Mouse (Mus musculus) left cerebral cortex, postnatal 14 days (tissue): ENCODE results near the gene Morc2a. TPM values are rescaled to one million over a fixed set of nuclear protein-coding genes. Genes with fewer than 3 reads are reported as not detected.

Source experiments
- DNase-seq, 2 experiments: peaks; one replicate each; pipeline ENCODE4 v3.0.0; 2021 to 2022; ENCODE audit warnings: low spot score in 2 of 2, mixed read lengths in 1 of 2
- intact Hi-C: fragments of 180-260 bp; cut with DNase I; formaldehyde crosslinking; loops from one replicate; pipeline ENCODE4 v1.15.1; 2025
- total RNA-seq, 2 experiments: library from RNA; stranded (reverse); gene quantifications; 2 replicates each; pipeline ENCODE4 v1.2.3; 2021

Gene Morc2a
- total RNA-seq, 2 experiments from 2014 or later: 35.9 to 38.5 TPM

DNA sequence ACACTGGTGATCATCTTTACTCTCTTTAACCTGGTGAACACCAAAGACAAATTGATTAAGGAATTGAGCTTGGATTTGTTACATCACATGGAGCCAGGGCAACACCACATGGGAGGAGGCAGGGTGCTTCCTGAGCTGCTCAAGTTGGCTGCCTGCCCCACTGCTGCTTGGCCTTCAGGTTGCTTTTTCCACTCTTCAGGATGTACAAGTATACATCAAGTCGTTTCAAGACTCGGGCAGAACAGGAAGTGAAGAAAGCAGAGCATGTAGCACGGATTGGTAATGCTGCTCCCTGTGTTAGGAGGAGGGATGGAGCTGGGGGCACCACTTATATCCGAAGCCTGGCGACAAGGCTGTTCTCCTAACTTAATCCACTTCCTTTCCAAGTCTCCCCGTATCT is 28.2 kb downstream of the Morc2a start:
- intact Hi-C loops: no loop called here
- no peak for DNase-seq

DNA sequence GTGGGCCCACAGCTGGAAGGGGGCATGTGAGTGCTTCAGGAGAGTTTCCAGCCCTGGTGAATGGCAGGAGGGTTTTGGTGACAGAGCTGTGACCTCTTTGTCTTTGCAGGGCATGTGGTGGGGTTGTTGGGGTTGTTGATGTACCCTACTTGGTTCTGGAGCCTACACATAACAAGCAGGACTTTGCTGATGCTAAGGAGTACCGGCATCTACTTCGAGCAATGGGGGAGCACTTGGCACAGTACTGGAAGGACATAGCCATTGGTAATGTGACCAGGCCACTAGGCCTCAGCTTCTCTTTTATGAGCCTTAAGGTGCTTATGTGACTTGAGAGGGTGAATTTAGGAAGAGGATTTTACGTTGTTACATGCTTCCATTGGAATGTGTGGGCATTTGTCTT is 30.8 kb downstream of the Morc2a start:
- DNase-seq: no peak
- intact Hi-C loops: no loop called here

DNA sequence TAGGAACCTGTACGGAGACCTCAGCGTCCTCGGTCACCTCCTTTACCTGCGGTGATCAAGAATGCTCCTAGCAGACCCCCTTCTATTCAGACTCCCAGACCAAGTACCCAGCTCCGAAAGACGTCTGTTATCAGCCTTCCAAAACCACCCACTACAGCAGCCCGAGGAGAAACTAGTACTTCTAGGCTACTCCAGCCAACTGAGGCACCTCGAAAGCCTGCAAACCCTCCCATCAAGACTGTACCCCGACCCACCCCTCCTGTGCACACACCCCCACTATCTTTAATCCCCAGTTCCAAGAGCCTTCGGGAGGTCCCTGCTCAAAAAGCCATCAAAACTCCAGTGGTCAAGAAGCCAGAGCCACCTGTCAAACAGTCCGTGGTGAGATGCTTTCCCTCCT is 34.7 kb downstream of the Morc2a start:
- intact Hi-C loops: no loop called here
- DNase-seq: no peak

DNA sequence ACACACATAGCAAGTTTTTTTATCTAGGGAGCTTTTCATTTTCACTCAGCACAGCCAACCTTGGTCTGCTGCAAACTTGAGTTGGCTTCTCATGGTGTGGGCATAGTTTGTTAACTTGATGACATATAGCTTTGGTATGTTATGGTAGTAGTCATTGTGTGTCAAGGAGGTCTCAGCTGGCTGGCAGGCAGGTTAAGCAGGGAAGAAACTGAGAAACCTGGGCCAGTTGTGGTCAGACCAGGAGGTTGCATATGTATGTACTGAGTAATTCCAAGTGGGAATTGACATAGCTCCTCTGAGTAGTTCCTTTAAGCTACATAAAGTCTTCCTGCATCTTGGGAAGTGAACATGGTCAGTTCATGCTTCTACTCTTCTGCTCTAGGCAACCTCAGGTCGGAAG is 35.2 kb downstream of the Morc2a start:
- DNase-seq: no peak
- intact Hi-C loops: no loop called here

DNA sequence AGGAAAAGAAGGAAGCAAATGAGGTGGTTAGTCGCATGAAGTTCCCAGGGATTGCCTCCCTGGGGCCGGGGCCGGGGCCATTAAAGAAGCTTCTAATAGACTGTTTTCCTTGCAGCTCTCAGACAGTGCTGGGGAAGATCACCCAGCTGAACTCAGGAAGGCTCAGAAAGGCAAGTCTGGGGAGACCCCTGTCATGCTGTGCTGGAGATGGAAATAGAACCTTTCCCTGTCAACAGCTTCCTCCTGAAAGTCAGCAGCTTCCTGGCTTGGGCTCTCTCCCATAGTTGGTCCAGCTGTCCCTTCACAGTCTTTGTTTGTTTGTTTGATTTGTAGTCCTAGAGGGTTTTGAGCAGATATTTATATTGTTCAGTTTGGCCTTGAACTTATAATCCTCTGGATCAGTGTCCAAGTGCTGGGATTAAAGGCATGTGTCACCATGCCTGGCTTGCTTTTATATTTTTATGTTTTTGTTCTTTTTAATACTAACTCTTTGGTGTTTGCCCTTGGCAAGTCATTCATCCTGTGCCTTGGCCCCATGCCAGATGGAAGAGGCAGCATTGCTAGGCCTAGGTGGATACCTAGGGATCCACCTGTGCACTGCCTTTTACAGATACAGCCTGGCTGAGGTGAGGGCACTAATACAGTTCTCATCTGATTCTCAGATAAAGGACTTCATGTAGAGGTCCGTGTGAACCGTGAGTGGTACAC is 35.9 kb downstream of the Morc2a start:
- intact Hi-C loops: loop anchor here (5.0 kb wide), 1 partner anchor 148 kb away; no protein-coding TSS in a partner anchor
- no peak for DNase-seq

DNA sequence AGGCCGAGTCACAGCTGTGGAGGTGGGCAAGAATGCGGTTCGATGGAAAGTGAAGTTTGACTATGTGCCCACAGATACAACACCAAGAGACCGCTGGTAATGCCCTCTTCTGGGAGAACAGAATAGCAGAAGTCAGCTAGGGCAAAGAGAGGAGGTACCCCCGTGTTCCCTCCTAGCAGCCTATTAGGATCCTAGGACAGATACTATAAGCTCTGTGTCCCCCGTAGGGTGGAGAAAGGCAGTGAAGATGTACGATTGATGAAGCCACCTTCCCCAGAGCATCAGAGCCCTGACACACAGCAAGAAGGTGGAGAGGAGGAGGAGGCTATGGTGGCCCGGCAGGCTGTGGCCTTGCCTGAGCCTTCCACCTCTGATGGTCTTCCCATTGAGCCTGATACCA is 36.4 kb downstream of the Morc2a start:
- DNase-seq: no peak
- intact Hi-C loops: loop anchor here (5.0 kb wide), 1 partner anchor 148 kb away; no protein-coding TSS in a partner anchor

DNA sequence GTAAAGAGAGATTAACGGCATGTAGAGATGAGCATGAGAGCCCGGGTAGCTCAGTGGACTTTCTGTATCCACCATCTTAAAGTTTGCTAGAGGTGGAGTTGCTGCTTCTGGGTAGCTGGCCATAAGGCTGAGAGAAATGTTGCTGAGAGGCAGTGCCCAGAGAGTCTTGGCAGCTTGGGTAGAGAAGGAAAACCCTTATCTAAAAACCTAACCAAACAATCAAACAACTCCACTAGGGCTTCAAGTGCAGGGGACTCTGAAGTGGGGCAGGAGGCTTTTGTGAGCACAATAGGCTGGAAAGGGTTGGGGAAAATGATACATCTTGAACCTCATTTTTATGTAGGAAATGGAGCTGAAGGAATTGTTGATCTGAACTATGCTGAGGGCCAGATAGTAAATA is 37.3 kb downstream of the Morc2a start:
- intact Hi-C loops: loop anchor here (5.0 kb wide), 1 partner anchor 149 kb away; no protein-coding TSS in a partner anchor
- no peak for DNase-seq

DNA sequence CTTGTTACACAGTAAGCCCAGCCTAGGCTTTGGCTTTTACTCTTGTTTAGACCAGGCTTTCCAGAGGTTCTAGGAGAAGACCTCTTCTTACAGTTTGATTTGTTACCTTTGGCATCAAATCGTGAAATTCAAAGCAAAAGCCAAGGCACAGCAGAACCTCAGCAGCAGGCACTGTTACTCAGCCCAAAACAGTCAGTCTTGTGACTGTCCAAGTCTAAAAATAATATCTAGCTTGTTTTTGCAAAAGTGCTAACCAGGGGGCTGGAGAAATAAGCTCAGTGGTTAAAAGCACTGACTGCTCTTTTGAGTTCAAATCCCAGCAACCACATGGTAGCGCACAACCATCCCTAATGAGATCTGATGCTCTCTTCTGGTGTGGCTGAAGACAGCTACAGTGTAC is 37.9 kb downstream of the Morc2a start:
- intact Hi-C loops: loop anchor here (5.0 kb wide), 1 partner anchor 150 kb away; no protein-coding TSS in a partner anchor
- no peak for DNase-seq

DNA sequence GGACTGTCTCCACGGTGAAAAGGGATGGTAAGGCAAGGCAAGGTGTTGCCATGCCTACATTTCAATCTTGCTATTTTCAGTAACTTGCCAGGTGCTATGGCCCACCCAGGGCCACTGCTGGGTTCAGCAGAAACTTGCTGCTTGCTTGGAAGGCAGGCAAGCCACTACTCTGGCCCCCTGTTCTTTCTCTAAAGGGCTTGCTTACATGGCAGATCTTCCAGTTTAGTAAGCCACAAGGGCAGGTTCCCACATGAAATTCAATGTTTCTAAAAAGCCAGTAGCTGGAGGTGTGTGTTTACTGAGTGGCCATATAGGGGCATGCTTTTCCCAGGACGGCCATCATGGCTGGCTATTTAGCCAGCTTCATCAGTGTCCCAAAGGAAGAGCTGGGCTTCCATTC is 42.8 kb downstream of the Morc2a start:
- DNase-seq: no peak
- intact Hi-C loops: loop anchor here (10.0 kb wide), 1 partner anchor 233 kb away; no protein-coding TSS in a partner anchor

DNA sequence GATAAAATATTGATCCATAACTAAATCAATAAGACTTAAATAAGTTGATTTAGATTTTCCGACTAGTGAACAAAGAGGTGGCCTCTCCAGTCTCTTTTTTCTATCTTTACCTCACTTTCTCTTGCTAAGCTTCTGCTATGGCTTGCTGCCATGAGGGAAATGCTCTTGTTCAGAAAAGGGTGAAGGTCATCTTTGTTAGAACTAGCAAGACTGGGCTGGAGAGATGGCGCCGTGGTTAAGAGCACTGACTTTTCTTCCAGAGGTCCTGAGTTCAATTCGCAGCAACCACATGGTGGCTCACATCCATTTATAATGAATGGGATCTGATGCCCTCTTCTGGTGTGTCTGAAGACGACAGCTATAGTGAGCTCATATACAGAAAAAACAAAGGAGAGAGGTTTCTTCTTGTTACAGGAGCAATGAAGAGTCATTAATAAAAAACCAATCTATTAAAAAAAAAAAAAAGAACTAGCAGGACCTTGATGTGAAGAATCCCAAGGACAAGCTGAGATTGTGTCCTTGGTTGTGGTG is 47.2 kb downstream of the Morc2a start:
- intact Hi-C loops: loop anchor here (10.0 kb wide), 1 partner anchor 229 kb away; no protein-coding TSS in a partner anchor
- no peak for DNase-seq

DNA sequence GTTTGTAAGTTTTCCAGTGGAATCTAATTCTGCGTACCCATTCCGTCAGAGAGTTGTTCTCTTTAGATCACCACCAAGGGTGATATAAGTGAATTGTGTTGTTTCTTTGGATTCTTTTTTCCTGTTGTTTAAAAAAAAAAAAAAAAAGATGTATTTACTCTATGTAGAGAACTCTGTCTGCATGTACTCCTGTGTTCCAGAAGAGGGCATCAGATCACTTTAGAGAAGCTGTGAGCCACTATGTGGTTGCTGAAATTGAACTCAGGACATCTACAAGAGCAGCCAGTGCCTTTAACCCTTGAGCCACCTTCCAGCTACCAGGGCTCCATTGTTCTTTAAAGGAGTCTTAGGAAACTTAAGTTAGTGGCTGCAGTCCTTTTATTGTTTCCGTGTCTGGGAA is 48.5 kb downstream of the Morc2a start:
- intact Hi-C loops: loop anchor here (10.0 kb wide), 1 partner anchor 227 kb away; no protein-coding TSS in a partner anchor
- DNase-seq: no peak

DNA sequence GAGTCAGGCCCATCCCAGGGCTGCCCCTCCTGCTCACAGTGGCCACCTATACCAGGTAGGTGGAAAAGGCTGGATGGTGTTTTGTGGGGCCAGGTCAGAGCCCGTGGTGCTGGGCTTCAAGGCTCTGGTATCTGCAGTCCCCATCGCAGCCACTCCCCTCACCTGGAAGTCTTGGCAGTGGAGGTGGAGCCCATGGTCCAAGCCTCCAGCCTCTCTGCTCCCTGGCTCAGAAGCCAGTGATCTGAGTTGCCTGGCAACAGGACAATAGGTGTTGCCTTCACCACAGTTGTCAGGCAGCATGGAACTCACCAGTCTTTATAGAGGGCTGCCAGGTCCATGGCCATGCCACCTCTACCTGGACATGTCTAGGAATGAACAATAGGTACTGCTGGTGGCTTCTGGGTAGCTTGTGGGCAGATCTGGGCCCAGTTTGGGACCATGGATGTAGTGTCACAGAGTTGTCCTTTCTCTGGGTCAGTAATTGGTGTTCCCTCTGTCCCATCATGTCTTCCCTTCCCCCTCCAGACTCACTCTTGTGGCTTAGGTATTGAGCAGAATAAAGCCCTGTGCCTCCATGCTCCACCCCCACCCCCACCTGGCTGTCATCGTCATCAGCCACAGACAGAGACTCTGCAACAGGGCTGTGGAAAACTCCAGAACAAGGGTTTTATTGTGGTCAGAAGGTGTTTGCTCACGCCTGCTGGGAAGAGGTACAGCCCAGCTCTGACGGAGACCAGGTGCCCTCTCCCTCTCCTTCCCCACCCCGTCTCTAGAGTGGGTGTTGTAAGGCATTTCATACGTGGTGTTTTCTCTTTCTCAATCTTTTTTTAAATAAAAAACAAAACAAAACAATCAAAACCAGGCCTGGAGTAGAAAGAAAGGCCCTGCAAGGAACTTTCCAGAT is 54.4 kb downstream of the Morc2a start:
- DNase-seq: no peak
- intact Hi-C loops: no loop called here

DNA sequence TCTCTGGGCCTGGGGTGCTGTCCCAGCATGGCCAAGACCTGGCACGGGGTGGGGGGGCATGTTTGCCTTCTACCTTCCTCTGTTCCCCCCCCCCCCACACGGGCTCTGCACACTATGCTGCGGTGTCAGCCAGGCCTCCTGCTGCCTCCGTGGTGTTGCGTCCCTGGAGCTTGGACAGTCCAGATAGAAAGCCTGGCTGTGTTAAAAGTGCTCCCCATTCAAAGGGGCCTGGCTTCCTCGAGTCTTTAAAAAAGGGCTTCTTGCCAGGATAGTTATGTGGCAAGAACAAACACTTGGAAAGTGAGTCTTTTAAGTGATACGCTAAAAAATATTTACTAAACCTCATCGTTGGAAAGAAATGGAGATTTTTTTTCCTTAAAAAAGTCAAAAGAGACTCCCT is 55.4 kb downstream of the Morc2a start:
- no peak for DNase-seq
- intact Hi-C loops: no loop called here

DNA sequence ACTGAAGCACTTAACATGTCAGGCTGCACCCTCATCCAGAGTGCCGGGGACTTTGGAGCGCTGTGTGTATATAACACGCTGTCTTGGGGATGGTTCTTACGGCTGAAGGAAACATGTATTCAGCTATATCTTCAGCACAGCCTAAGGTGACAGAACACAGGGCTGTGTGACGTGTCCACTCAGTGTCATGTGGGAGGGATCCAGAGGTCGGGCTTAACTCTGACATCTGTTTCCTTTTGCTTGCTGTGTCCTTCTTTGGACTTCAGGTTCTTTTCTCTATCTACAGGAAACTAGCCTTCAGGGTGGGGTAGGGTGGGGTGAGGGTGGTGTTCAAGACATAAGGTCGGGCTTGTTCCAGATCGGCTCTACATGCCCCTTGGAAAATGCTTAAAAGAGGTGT is 58.1 kb downstream of the Morc2a start:
- intact Hi-C loops: no loop called here
- no peak for DNase-seq

DNA sequence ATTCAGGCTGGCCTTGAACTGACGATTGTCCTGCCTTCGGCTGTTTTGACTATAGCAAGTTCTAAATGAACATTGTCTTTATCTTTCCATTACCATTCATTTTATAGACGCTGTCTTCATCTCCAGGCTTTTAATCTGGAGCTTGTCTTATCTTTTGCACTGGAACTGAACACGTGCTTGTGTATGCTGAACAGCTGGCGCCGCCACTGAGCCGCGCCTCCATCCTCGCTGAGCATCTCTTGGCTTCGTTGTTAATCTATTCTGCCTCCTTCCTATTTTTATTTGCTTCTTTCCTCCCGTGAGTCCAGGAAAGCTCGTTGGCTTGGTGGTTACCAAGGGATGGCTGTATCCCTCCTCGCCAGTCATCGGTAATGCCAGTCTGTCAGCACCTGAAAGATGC is 61.2 kb downstream of the Morc2a start:
- peak in 1 of 2 experiments; percentile 33 for DNase-seq
- intact Hi-C loops: loop anchor here (5.0 kb wide), 1 partner anchor 77 kb away; no protein-coding TSS in a partner anchor

DNA sequence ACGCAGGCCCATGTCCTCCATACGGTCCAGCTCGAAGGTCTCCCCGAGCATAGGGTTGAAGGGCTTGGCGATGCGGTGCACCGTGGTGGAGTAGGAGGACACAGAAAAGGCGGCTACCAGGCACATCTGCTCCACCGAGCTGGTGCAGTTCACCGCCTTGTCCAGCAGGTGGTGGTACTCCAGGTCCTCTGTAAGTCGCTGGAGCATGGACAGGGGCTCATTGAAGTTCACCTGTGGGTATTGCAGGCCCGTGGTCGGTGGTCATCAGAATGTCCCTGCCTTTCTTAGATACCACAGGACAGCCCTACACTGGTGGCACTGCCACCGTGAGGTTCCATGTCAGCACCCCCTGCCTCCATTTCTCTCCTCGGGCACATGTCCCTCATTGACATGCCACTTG is 65.5 kb downstream of the Morc2a start:
- DNase-seq: peak; percentile 70 to 79
- intact Hi-C loops: loop anchor here (5.0 kb wide), 1 partner anchor 73 kb away; no protein-coding TSS in a partner anchor

DNA sequence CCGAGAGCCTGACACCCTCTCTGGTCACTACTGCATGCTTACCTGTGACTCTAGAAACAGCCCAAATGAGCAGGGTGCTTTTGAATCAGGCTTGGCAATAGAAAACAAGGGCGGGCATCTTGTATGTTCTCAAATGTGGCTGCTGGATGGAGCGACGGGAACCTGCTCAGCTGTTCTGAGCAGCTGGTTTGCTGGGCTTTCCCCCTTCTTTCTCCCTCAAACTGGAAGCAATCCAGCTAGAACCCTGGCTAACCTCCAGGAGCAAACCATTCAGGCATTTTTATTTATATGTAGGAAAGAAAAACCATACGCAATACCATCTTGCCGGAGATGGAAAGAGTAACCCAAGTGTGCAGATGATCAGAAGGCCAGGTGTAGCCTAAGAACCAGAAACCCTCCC is 67.7 kb downstream of the Morc2a start:
- intact Hi-C loops: no loop called here

DNA sequence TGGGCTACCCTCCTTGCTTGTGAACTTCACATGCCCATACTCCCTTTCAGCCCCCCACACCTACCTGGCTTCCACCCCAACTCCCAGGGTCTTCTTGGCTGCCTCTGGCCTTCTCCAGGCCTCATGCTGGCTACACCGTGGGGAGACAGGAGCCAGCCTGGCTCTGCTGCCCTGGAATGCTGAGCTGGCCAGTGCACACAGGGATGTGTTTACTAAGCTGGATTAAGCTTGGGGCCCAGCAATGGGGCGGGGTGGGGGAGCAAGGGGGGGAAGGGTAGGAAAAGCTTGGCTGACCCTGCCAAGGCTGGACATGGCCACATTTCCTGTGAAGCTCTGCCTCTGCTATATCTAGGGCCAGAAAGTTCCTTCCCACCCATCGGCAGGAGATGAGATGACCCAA is 73.0 kb downstream of the Morc2a start:
- intact Hi-C loops: no loop called here
- no peak for DNase-seq

More for the DNA sequence above, 67.7 kb downstream of the Morc2a start:
- DNase-seq: peak; percentile 41 to 44

DNA sequence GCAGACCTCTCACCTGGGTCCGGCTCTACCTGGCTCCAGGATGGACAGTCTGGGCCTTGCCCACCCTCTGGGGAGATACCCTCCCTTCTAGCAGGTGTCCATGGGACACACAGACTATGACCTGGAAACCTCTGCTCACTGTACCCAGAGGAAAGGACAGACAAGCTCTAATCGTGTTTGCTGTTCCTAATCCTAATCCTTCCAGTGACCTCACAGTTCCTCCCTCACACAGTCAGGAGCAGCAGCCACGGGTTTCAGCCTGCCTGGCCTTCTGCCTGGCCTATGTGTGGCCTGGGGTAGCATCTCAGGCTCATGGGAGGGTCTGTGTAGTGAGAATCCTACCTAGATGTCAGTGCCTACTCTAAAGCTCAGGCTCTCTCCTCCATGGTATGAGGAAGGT is 73.9 kb downstream of the Morc2a start:
- intact Hi-C loops: no loop called here
- DNase-seq: no peak

DNA sequence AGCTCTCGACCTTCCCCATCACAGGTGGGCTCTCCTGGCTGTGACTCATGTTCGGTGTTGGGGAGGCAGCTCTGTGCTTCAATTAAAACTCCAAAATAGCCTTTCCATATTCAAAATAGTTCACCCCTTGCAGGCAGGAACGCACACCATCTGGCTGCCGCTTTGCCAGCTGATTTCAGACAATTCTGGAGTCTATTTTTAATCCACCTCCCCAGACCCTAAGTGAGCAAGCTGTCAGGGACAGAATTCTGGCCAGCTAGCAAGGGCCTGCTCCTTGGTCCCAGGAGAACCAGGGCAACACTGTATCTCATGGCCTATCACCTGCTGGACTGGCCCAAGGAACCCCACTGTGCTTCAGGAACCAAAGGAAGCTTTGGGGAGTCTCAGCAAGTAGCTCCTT is 74.9 kb downstream of the Morc2a start:
- intact Hi-C loops: no loop called here
- DNase-seq: peak; percentile 37 to 59
